Mouse (Mus musculus) bone marrow, adult 2 months (tissue): ENCODE data around the gene Uvrag.

Experiments
- CTCF ChIP-seq: fragments of 200-500 bp; IDR thresholded peaks from 2 replicates; pipeline ENCODE4 v1.5.1; 2011; ENCODE audit warnings: low read length, control low read depth; ENCODE audit not compliant: control insufficient read depth, insufficient read depth
- POLR2A ChIP-seq: fragments of 200-500 bp; IDR thresholded peaks from 2 replicates; pipeline ENCODE4 v1.6.1; 2011; ENCODE audit warnings: low read depth, mild to moderate bottlenecking, control low read depth, low read length, borderline replicate concordance; ENCODE audit not compliant: control insufficient read depth

- TF ChIP-seq CTCF = no peak
- no peak for TF ChIP-seq POLR2A
Observed at GRCm38 (mm10) chr7:99139841-99140491, 975 bp downstream of the Uvrag start.
